Comparison of ENCODE assay signal across 10 mouse cellular contexts in the genomic region with DNA sequence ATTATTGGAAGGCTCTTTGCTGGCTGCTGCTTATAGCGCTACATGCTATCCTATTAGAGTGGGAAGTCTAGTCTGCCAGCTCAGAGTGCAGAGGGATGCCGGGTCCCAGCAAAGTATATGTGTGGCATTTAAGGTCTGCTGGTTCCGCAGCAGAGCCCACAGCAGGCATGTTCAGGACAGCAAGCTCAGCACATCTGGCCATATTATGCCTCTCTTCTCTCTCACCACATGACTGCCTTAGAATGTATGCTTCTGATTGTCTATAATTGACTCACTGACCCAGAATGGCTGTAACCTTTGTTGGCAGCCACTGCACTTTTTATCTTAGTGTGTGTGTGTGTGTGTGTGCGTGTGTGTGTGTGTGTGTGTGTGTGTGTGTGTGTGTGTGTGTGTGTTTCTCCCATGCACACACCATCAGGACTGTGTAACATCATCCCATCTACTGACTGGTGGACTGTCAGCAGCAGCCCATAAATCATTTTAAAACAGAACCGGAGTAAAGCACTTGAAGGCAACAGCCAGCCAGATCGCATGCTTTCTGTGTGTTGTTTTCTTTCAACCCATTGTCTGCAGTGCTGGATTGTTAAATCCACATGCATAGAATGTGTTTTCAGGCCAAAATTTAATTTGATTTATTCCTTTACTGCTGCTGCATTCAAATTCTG.
DNase-seq lines count a peak whose midpoint lies in the region; ATAC-seq lines count a peak whose summit lies in the region.
"Had no signal": no experiment of that assay in that cellular context is flagged by ENCODE, and none has a peak within 500 bp of the region (broad histone marks: within the 10 kb centered on the region; RNA-seq: fewer than 3 reads in every experiment).

No protein-coding gene starts in this region.

- H3K27me3 ChIP-seq in forebrain, embryonic 10.5 days (ENCODE audit: poor library complexity, severe bottlenecking) = no peaks in the 10 kb centered on the region
- H3K27me3 ChIP-seq in intestine, embryonic 16.5 days (replicated peaks; ENCODE audit: control insufficient read depth, insufficient read depth, low read length) = no peaks in the 10 kb centered on the region
- H3K27me3 ChIP-seq in neural tube, embryonic 14.5 days (ENCODE audit: control insufficient read depth, insufficient read depth, low read length) = no peaks in the 10 kb centered on the region
- H3K27me3 ChIP-seq: liver, embryonic 15.5 days had no signal

- H3K9ac ChIP-seq in intestine, embryonic 16.5 days (ENCODE audit: low read depth, low read length) = no peak overlapping the region
- H3K9ac ChIP-seq in neural tube, embryonic 14.5 days (replicated peaks; ENCODE audit: low read depth, low read length) = no peak overlapping the region
- H3K9ac ChIP-seq: liver, embryonic 15.5 days had no signal

- no peaks in the 10 kb centered on the region for H3K9me3 ChIP-seq in forebrain, embryonic 10.5 days
- no peaks in the 10 kb centered on the region for H3K9me3 ChIP-seq in intestine, embryonic 16.5 days (ENCODE audit: control insufficient read depth, low read length)
- no peaks in the 10 kb centered on the region for H3K9me3 ChIP-seq in neural tube, embryonic 14.5 days (ENCODE audit: control insufficient read depth, low read length)
- H3K9me3 ChIP-seq: liver, embryonic 15.5 days had no signal

- peak; percentile 6 for DNase-seq in kidney, postnatal 10 days
- no peak for DNase-seq in kidney, adult 8-10 months
- DNase-seq in forebrain, embryonic 10.5 days (ENCODE audit: extremely low spot score, low spot score) = no peak
- no peak for DNase-seq in ovary, postnatal 36 days (ENCODE audit: low spot score)
- DNase-seq: kidney, adult 2 months had no signal

- ATAC-seq in intestine, embryonic 16.5 days = peak; percentile 44
- ATAC-seq in neural tube, embryonic 14.5 days (ENCODE audit: low read depth) = peak; percentile 76
- no peak for ATAC-seq in erythroid progenitor cell, adult 5-6 weeks (replicated peaks; ENCODE audit: low FRiP score, poor library complexity, severe bottlenecking)
- no peak for ATAC-seq in monocyte, adult 5-6 weeks (replicated peaks; ENCODE audit: insufficient number of reproducible peaks, low FRiP score, low TSS enrichment, poor library complexity, severe bottlenecking)

- WGBS in forebrain, embryonic 10.5 days = 73% methylated on average over 6 of the region's 6 CpGs
- 44% methylated on average over 6 of the region's 6 CpGs for WGBS in intestine, embryonic 16.5 days
- 18% methylated on average over 6 of the region's 6 CpGs for WGBS in neural tube, embryonic 14.5 days

- peak overlapping the region; percentile 40 for H3K27ac ChIP-seq in forebrain, embryonic 10.5 days
- no peak overlapping the region for H3K27ac ChIP-seq in intestine, embryonic 16.5 days (ENCODE audit: low read length)
- peak overlapping the region; percentile 81 for H3K27ac ChIP-seq in neural tube, embryonic 14.5 days (ENCODE audit: low read depth, low read length)
- H3K27ac ChIP-seq: liver, embryonic 15.5 days had no signal

- H3K4me1 ChIP-seq in forebrain, embryonic 10.5 days = peaks cover 26% of the 10 kb centered on the region
- H3K4me1 ChIP-seq in intestine, embryonic 16.5 days (ENCODE audit: control insufficient read depth, insufficient read depth, low read length) = peaks cover 17% of the 10 kb centered on the region
- H3K4me1 ChIP-seq in neural tube, embryonic 14.5 days (ENCODE audit: control insufficient read depth, insufficient read depth, low read length) = peaks cover 22% of the 10 kb centered on the region
- H3K4me1 ChIP-seq: liver, embryonic 15.5 days had no signal

- no peak overlapping the region for H3K4me3 ChIP-seq in forebrain, embryonic 10.5 days
- H3K4me3 ChIP-seq in intestine, embryonic 16.5 days (ENCODE audit: low read length) = no peak overlapping the region
- no peak overlapping the region for H3K4me3 ChIP-seq in neural tube, embryonic 14.5 days (ENCODE audit: low read depth, low read length)
- H3K4me3 ChIP-seq: liver, embryonic 15.5 days had no signal

- no peaks in the 10 kb centered on the region for H3K36me3 ChIP-seq in forebrain, embryonic 10.5 days (replicated peaks)
- no peaks in the 10 kb centered on the region for H3K36me3 ChIP-seq in intestine, embryonic 16.5 days (ENCODE audit: control insufficient read depth, insufficient read depth, low read length)
- H3K36me3 ChIP-seq in neural tube, embryonic 14.5 days (ENCODE audit: control insufficient read depth, insufficient read depth, low read length) = no peaks in the 10 kb centered on the region
- H3K36me3 ChIP-seq: liver, embryonic 15.5 days had no signal

- no peak overlapping the region for H3K4me2 ChIP-seq in intestine, embryonic 16.5 days (ENCODE audit: low read depth, low read length)
- H3K4me2 ChIP-seq in neural tube, embryonic 14.5 days (ENCODE audit: low read depth, low read length) = no peak overlapping the region
- H3K4me2 ChIP-seq: liver, embryonic 15.5 days had no signal

Comparison
In these comparisons a context has a peak if more than half of its experiments do, and no peak if none do; other contexts are left out.
1. ATAC-seq: peak in intestine, embryonic 16.5 days (single experiment) and neural tube, embryonic 14.5 days (single experiment); none in erythroid progenitor cell, adult 5-6 weeks (single experiment) and monocyte, adult 5-6 weeks (single experiment).